8 mouse cellular contexts compared by ENCODE assay signal in genomic region chr12:78987581-78988081, GRCm38 (mm10). TPM values are rescaled to one million over a fixed set of nuclear protein-coding genes. Genes with fewer than 3 reads are reported as not detected.
DNase-seq lines count a peak whose midpoint lies in the region; ATAC-seq lines count a peak whose summit lies in the region.

No protein-coding gene starts in this region.

- no peaks in the 10 kb centered on the region for H3K9me3 ChIP-seq in midbrain, embryonic 12.5 days
- H3K9me3 ChIP-seq in midbrain, embryonic 11.5 days (ENCODE audit: control insufficient read depth, low read length) = no peaks in the 10 kb centered on the region
- no peaks in the 10 kb centered on the region for H3K9me3 ChIP-seq in embryonic facial prominence, embryonic 15.5 days (replicated peaks)

- no peak overlapping the region for H3K4me2 ChIP-seq in midbrain, embryonic 12.5 days (replicated peaks)
- H3K4me2 ChIP-seq in midbrain, embryonic 11.5 days = no peak overlapping the region
- H3K4me2 ChIP-seq in embryonic facial prominence, embryonic 15.5 days (replicated peaks) = no peak overlapping the region

- H3K27ac ChIP-seq in midbrain, embryonic 12.5 days (replicated peaks) = no peak overlapping the region
- H3K27ac ChIP-seq in midbrain, embryonic 11.5 days (ENCODE audit: low read depth, low read length) = no peak overlapping the region
- H3K27ac ChIP-seq in embryonic facial prominence, embryonic 15.5 days (replicated peaks) = no peak overlapping the region

- DNase-seq in gastrocnemius, postnatal 14 days = peak; percentile 18
- no peak for DNase-seq in gastrocnemius, postnatal 36 days
- DNase-seq in midbrain, embryonic 11.5 days (ENCODE audit: low spot score, missing footprints) = no peak
- DNase-seq in retina, embryonic 14.5 days (ENCODE audit: low spot score) = peak; percentile 39
- DNase-seq in urinary bladder, postnatal 14 days (ENCODE audit: low spot score) = no peak

- no peaks in the 10 kb centered on the region for H3K36me3 ChIP-seq in midbrain, embryonic 12.5 days
- no peaks in the 10 kb centered on the region for H3K36me3 ChIP-seq in midbrain, embryonic 11.5 days (ENCODE audit: control insufficient read depth, insufficient read depth, low read length)
- no peaks in the 10 kb centered on the region for H3K36me3 ChIP-seq in embryonic facial prominence, embryonic 15.5 days

- H3K27me3 ChIP-seq in midbrain, embryonic 12.5 days = no peaks in the 10 kb centered on the region
- no peaks in the 10 kb centered on the region for H3K27me3 ChIP-seq in midbrain, embryonic 11.5 days (ENCODE audit: control insufficient read depth, insufficient read depth, low read length)
- H3K27me3 ChIP-seq in embryonic facial prominence, embryonic 15.5 days = no peaks in the 10 kb centered on the region

- no peak overlapping the region for H3K9ac ChIP-seq in midbrain, embryonic 12.5 days (replicated peaks)
- no peak overlapping the region for H3K9ac ChIP-seq in midbrain, embryonic 11.5 days (ENCODE audit: low read length)
- H3K9ac ChIP-seq in embryonic facial prominence, embryonic 15.5 days = no peak overlapping the region

- H3K4me3 ChIP-seq in midbrain, embryonic 12.5 days = no peak overlapping the region
- no peak overlapping the region for H3K4me3 ChIP-seq in midbrain, embryonic 11.5 days (ENCODE audit: low read depth, low read length)
- H3K4me3 ChIP-seq in embryonic facial prominence, embryonic 15.5 days (replicated peaks) = no peak overlapping the region

- intact Hi-C loops in gastrocnemius, postnatal 14 days (cut with DNase I; ENCODE audit: low total_unique reads) = no loop called here
- intact Hi-C loops in gastrocnemius, postnatal 36 days (cut with DNase I) = loop anchor here (2.0 kb wide), 1 partner anchor 69 kb away; no protein-coding TSS in a partner anchor

- WGBS in midbrain, embryonic 12.5 days = 69% methylated on average over 9 of the region's 9 CpGs
- 65% methylated on average over 9 of the region's 9 CpGs for WGBS in midbrain, embryonic 11.5 days
- WGBS in embryonic facial prominence, embryonic 15.5 days = 41% methylated on average over 9 of the region's 9 CpGs

- peaks cover 11% of the 10 kb centered on the region; the same call in 1 of the 2 replicates for H3K4me1 ChIP-seq in midbrain, embryonic 12.5 days
- H3K4me1 ChIP-seq in midbrain, embryonic 11.5 days (ENCODE audit: control insufficient read depth, insufficient read depth, low read length) = no peaks in the 10 kb centered on the region
- 0 out of 2 replicates have a peak, but pooled peaks cover 8% of the 10 kb centered on the region for H3K4me1 ChIP-seq in embryonic facial prominence, embryonic 15.5 days

- ATAC-seq in midbrain, embryonic 12.5 days (ENCODE audit: low FRiP score, low read depth) = peak; percentile 30; the same call in 1 of the 2 replicates
- no peak for ATAC-seq in midbrain, embryonic 11.5 days (ENCODE audit: low FRiP score)
- ATAC-seq in embryonic facial prominence, embryonic 15.5 days (ENCODE audit: insufficient number of reproducible peaks, low FRiP score, low TSS enrichment, low read depth) = peak; percentile 59
- ATAC-seq in erythroid progenitor cell, adult 5-6 weeks (replicated peaks; ENCODE audit: low FRiP score, poor library complexity, severe bottlenecking) = no peak

RNA-seq across cellular contexts. Expression of gene Tmem229b, which starts 19.8 kb away (rescaled TPM):
- 10 to 100 TPM; 11.8 to 16.7 TPM for total RNA-seq in gastrocnemius, postnatal 14 days (2021)
- total RNA-seq in gastrocnemius, postnatal 36 days (2021) = 10 to 100 TPM in 1 of 2 experiments, 1 to 10 TPM in 1; 7.0 to 10.4 TPM
- 17.3 and 21.4 TPM in 2 replicates for polyA plus RNA-seq in midbrain, embryonic 12.5 days (2016; fragmentation: Nextera tagmentation; extraction: Ambion mirVana)
- polyA plus RNA-seq in midbrain, embryonic 11.5 days (2014; fragmentation: Nextera tagmentation; extraction: Ambion mirVana) = 6.0 and 6.4 TPM in 2 replicates
- 10.3 and 11.8 TPM in 2 replicates for polyA plus RNA-seq in embryonic facial prominence, embryonic 15.5 days (2015; fragmentation: Nextera tagmentation; extraction: Ambion mirVana)
- total RNA-seq in erythroid progenitor cell, adult 5-6 weeks (2015; ENCODE audit: low replicate concordance) = 10.1 and 13.0 TPM in 2 replicates
- 3.9 and 4.5 TPM in 2 replicates for total RNA-seq in erythroid progenitor cell, adult 5-6 weeks (2017; ENCODE audit: low replicate concordance)

RNA-seq across cellular contexts. Expression of gene Plekhh1, which starts 41.3 kb away (rescaled TPM):
- 1 to 10 TPM; 2.2 to 2.5 TPM for total RNA-seq in gastrocnemius, postnatal 14 days (2021)
- 1 to 10 TPM; 1.1 to 1.3 TPM for total RNA-seq in gastrocnemius, postnatal 36 days (2021)
- 8.1 and 8.2 TPM in 2 replicates for polyA plus RNA-seq in midbrain, embryonic 12.5 days (2016; fragmentation: Nextera tagmentation; extraction: Ambion mirVana)
- polyA plus RNA-seq in midbrain, embryonic 11.5 days (2014; fragmentation: Nextera tagmentation; extraction: Ambion mirVana) = 6.4 and 6.8 TPM in 2 replicates
- 4.0 and 4.2 TPM in 2 replicates for polyA plus RNA-seq in embryonic facial prominence, embryonic 15.5 days (2015; fragmentation: Nextera tagmentation; extraction: Ambion mirVana)
- total RNA-seq in erythroid progenitor cell, adult 5-6 weeks (2015; ENCODE audit: low replicate concordance) = not detected in 2 replicates
- total RNA-seq in erythroid progenitor cell, adult 5-6 weeks (2017; ENCODE audit: low replicate concordance) = 0.83 TPM in 1 of 2 replicates, not detected in the other

Comparison
In these comparisons a context has a peak if more than half of its experiments do, and no peak if none do; other contexts are left out.
1. DNase-seq: peak in gastrocnemius, postnatal 14 days (single experiment) and retina, embryonic 14.5 days (single experiment); none in gastrocnemius, postnatal 36 days (0 of 2), midbrain, embryonic 11.5 days (single experiment) and urinary bladder, postnatal 14 days (single experiment).
2. ATAC-seq: peak in midbrain, embryonic 12.5 days (single experiment) and embryonic facial prominence, embryonic 15.5 days (single experiment); none in midbrain, embryonic 11.5 days (single experiment) and erythroid progenitor cell, adult 5-6 weeks (single experiment).